In the genomic region with DNA sequence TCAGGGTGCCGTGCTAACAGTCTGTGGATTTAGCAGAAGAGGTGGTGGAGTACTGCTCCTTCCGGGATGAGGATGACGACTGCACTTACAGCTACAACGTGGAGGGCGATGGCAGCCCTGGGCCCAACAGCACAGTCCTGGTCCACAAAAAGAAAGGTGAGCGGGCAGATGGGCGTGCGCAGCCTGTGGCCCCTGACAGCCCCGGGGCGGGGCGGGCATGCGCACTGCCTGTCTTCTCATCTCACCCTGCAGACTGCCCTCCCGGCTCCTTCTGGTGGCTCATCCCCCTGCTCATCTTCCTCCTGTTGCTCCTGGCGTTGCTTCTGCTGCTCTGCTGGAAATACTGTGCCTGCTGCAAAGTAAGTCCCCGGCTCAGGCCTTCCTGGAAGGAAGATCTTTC, we compare ENCODE assay signal across 13 mouse cellular contexts. TPM values are rescaled to one million over a fixed set of nuclear protein-coding genes. Genes with fewer than 3 reads are reported as not detected.
DNase-seq lines count a peak whose midpoint lies in the region; ATAC-seq lines count a peak whose summit lies in the region.
"Had no signal": no experiment of that assay in that cellular context is flagged by ENCODE, and none has a peak within 500 bp of the region (broad histone marks: within the 10 kb centered on the region; RNA-seq: fewer than 3 reads in every experiment).

No protein-coding gene starts in this region.

- H3K27me3 ChIP-seq in heart, embryonic 16.5 days (ENCODE audit: control insufficient read depth, insufficient read depth, low read length) = peaks cover 2% of the 10 kb centered on the region; the same call in 1 of the 2 replicates
- H3K27me3 ChIP-seq in neural tube, embryonic 12.5 days (replicated peaks) = peaks cover 7% of the 10 kb centered on the region; the same call in 1 of the 2 replicates
- H3K27me3 ChIP-seq in neural tube, embryonic 15.5 days (replicated peaks) = no peaks in the 10 kb centered on the region
- peaks cover 46% of the 10 kb centered on the region for H3K27me3 ChIP-seq in limb, embryonic 10.5 days (ENCODE audit: low read depth, poor library complexity, severe bottlenecking)
- H3K27me3 ChIP-seq in stomach, embryonic 16.5 days (ENCODE audit: control insufficient read depth, insufficient read depth, low read length) = no peaks in the 10 kb centered on the region

- no peaks in the 10 kb centered on the region for H3K9me3 ChIP-seq in heart, embryonic 16.5 days (replicated peaks; ENCODE audit: control insufficient read depth, low read length)
- no peaks in the 10 kb centered on the region for H3K9me3 ChIP-seq in neural tube, embryonic 12.5 days
- no peaks in the 10 kb centered on the region for H3K9me3 ChIP-seq in neural tube, embryonic 15.5 days (replicated peaks)
- H3K9me3 ChIP-seq in limb, embryonic 10.5 days (replicated peaks) = no peaks in the 10 kb centered on the region
- H3K9me3 ChIP-seq in stomach, embryonic 16.5 days (replicated peaks; ENCODE audit: control insufficient read depth, low read length) = no peaks in the 10 kb centered on the region
- H3K9me3 ChIP-seq: G1E had no signal

- H3K9ac ChIP-seq in heart, embryonic 16.5 days (ENCODE audit: low read length) = peak overlapping the region; percentile 29; the same call in 1 of the 2 replicates
- H3K9ac ChIP-seq in neural tube, embryonic 12.5 days = no peak overlapping the region; the same call in 1 of the 2 replicates
- no peak overlapping the region for H3K9ac ChIP-seq in neural tube, embryonic 15.5 days (replicated peaks)
- H3K9ac ChIP-seq in stomach, embryonic 16.5 days (ENCODE audit: low read length) = no peak overlapping the region; the same call in 1 of the 2 replicates

- ATAC-seq in heart, embryonic 16.5 days (replicated peaks; ENCODE audit: extremely low read depth, insufficient read depth, low FRiP score) = no peak
- ATAC-seq in neural tube, embryonic 12.5 days (ENCODE audit: low FRiP score, low read depth) = no peak
- no peak for ATAC-seq in neural tube, embryonic 15.5 days (ENCODE audit: low FRiP score)
- no peak for ATAC-seq in stomach, embryonic 16.5 days (ENCODE audit: insufficient read depth, low FRiP score)
- no peak for ATAC-seq in inflammation-experienced regulatory T-cells, adult 6 months
- ATAC-seq: forebrain, embryonic 16.5 days had no signal

- no peak for DNase-seq in heart, adult 9 months (ENCODE audit: low spot score in 2 of 2)
- no peak for DNase-seq in limb, embryonic 10.5 days (ENCODE audit: low spot score)
- DNase-seq in spleen, postnatal 14 days (ENCODE audit: low spot score in 2 of 2) = no peak
- DNase-seq: adrenal gland, adult 2 months; cerebellum, adult 9-10 months; lung, postnatal 36 days had no signal

- peak overlapping the region; percentile 40 for H3K4me2 ChIP-seq in heart, embryonic 16.5 days (ENCODE audit: low read depth, low read length)
- H3K4me2 ChIP-seq in neural tube, embryonic 12.5 days (replicated peaks) = peak overlapping the region; percentile 28; the same call in 1 of the 2 replicates
- H3K4me2 ChIP-seq in neural tube, embryonic 15.5 days = no peak overlapping the region; the same call in 1 of the 2 replicates
- no peak overlapping the region for H3K4me2 ChIP-seq in stomach, embryonic 16.5 days (ENCODE audit: low read depth, low read length)

- 0 out of 2 replicates have a peak overlapping the region, but pooled peaks have one; percentile 16 for H3K4me3 ChIP-seq in heart, embryonic 16.5 days (ENCODE audit: low read length)
- no peak overlapping the region for H3K4me3 ChIP-seq in neural tube, embryonic 12.5 days
- no peak overlapping the region for H3K4me3 ChIP-seq in neural tube, embryonic 15.5 days (replicated peaks)
- H3K4me3 ChIP-seq in limb, embryonic 10.5 days = peak overlapping the region; percentile 27
- peak overlapping the region; percentile 22; the same call in 1 of the 2 replicates for H3K4me3 ChIP-seq in stomach, embryonic 16.5 days (replicated peaks; ENCODE audit: low read length)

- H3K36me3 ChIP-seq in heart, embryonic 16.5 days (ENCODE audit: control insufficient read depth, insufficient read depth) = no peaks in the 10 kb centered on the region
- no peaks in the 10 kb centered on the region for H3K36me3 ChIP-seq in neural tube, embryonic 12.5 days
- no peaks in the 10 kb centered on the region for H3K36me3 ChIP-seq in neural tube, embryonic 15.5 days
- H3K36me3 ChIP-seq in limb, embryonic 10.5 days = no peaks in the 10 kb centered on the region
- H3K36me3 ChIP-seq in stomach, embryonic 16.5 days (ENCODE audit: control insufficient read depth, insufficient read depth, low read length) = no peaks in the 10 kb centered on the region
- H3K36me3 ChIP-seq: G1E had no signal

- H3K4me1 ChIP-seq in heart, embryonic 16.5 days (ENCODE audit: control insufficient read depth, insufficient read depth, low read length) = no peaks in the 10 kb centered on the region
- H3K4me1 ChIP-seq in neural tube, embryonic 12.5 days = no peaks in the 10 kb centered on the region
- H3K4me1 ChIP-seq in neural tube, embryonic 15.5 days = no peaks in the 10 kb centered on the region
- H3K4me1 ChIP-seq in limb, embryonic 10.5 days = peaks cover 14% of the 10 kb centered on the region; the same call in 1 of the 2 replicates
- H3K4me1 ChIP-seq in stomach, embryonic 16.5 days (ENCODE audit: control insufficient read depth, insufficient read depth, low read length) = no peaks in the 10 kb centered on the region

- WGBS in heart, embryonic 16.5 days = 25% methylated on average over 15 of the region's 15 CpGs
- 36% methylated on average over 15 of the region's 15 CpGs for WGBS in neural tube, embryonic 12.5 days
- WGBS in neural tube, embryonic 15.5 days = 41% methylated on average over 15 of the region's 15 CpGs
- 32% methylated on average over 15 of the region's 15 CpGs for WGBS in limb, embryonic 10.5 days
- WGBS in stomach, embryonic 16.5 days = 38% methylated on average over 15 of the region's 15 CpGs

- no peak overlapping the region for H3K27ac ChIP-seq in heart, embryonic 16.5 days (ENCODE audit: low read length)
- H3K27ac ChIP-seq in neural tube, embryonic 12.5 days = no peak overlapping the region
- no peak overlapping the region for H3K27ac ChIP-seq in neural tube, embryonic 15.5 days (replicated peaks)
- H3K27ac ChIP-seq in limb, embryonic 10.5 days = 0 out of 2 replicates have a peak overlapping the region, but pooled peaks have one; percentile 9
- no peak overlapping the region for H3K27ac ChIP-seq in stomach, embryonic 16.5 days (ENCODE audit: low read length)

RNA-seq across cellular contexts. Expression of a gene that starts 15.2 kb away (rescaled TPM):
- 2.7 and 4.4 TPM in 2 replicates for polyA plus RNA-seq in heart, embryonic 16.5 days (2015; fragmentation: Nextera tagmentation; extraction: Ambion mirVana)
- polyA plus RNA-seq in neural tube, embryonic 12.5 days (2016; fragmentation: Nextera tagmentation; extraction: Ambion mirVana) = 0.99 and 1.4 TPM in 2 replicates
- polyA plus RNA-seq in neural tube, embryonic 15.5 days (2015; fragmentation: Nextera tagmentation; extraction: Ambion mirVana) = 2.0 and 4.9 TPM in 2 replicates
- 0.90 and 1.6 TPM in 2 replicates for polyA plus RNA-seq in limb, embryonic 10.5 days (2016; fragmentation: Nextera tagmentation; extraction: Ambion mirVana)
- polyA plus RNA-seq in stomach, embryonic 16.5 days (2015; fragmentation: Nextera tagmentation; extraction: Ambion mirVana) = 18.9 and 24.4 TPM in 2 replicates
- polyA plus RNA-seq in inflammation-experienced regulatory T-cells, adult 6 months (2017; shearing (Covaris generic)) = not detected

RNA-seq across cellular contexts. Expression of a gene that starts 22.8 kb away (rescaled TPM):
- polyA plus RNA-seq in heart, embryonic 16.5 days (2015; fragmentation: Nextera tagmentation; extraction: Ambion mirVana) = 142 and 153 TPM in 2 replicates
- polyA plus RNA-seq in neural tube, embryonic 12.5 days (2016; fragmentation: Nextera tagmentation; extraction: Ambion mirVana) = 100 and 109 TPM in 2 replicates
- polyA plus RNA-seq in neural tube, embryonic 15.5 days (2015; fragmentation: Nextera tagmentation; extraction: Ambion mirVana) = 65.9 and 98.5 TPM in 2 replicates
- 243 and 283 TPM in 2 replicates for polyA plus RNA-seq in limb, embryonic 10.5 days (2016; fragmentation: Nextera tagmentation; extraction: Ambion mirVana)
- polyA plus RNA-seq in stomach, embryonic 16.5 days (2015; fragmentation: Nextera tagmentation; extraction: Ambion mirVana) = 186 and 187 TPM in 2 replicates
- 10 to 100 TPM; 14.4 to 20.1 (median 15.9) TPM for polyA plus RNA-seq in inflammation-experienced regulatory T-cells, adult 6 months (2017; shearing (Covaris generic))

RNA-seq across cellular contexts. Expression of a gene that starts 38.1 kb away (rescaled TPM):
- 661 and 709 TPM in 2 replicates for polyA plus RNA-seq in heart, embryonic 16.5 days (2015; fragmentation: Nextera tagmentation; extraction: Ambion mirVana)
- 2,060 and 2,115 TPM in 2 replicates for polyA plus RNA-seq in neural tube, embryonic 12.5 days (2016; fragmentation: Nextera tagmentation; extraction: Ambion mirVana)
- polyA plus RNA-seq in neural tube, embryonic 15.5 days (2015; fragmentation: Nextera tagmentation; extraction: Ambion mirVana) = 1,496 and 1,502 TPM in 2 replicates
- polyA plus RNA-seq in limb, embryonic 10.5 days (2016; fragmentation: Nextera tagmentation; extraction: Ambion mirVana) = 1,754 and 1,985 TPM in 2 replicates
- 1,496 and 1,592 TPM in 2 replicates for polyA plus RNA-seq in stomach, embryonic 16.5 days (2015; fragmentation: Nextera tagmentation; extraction: Ambion mirVana)
- polyA plus RNA-seq in inflammation-experienced regulatory T-cells, adult 6 months (2017; shearing (Covaris generic)) = 1,000 to 10,000 TPM; 1,545 to 2,086 (median 2,075) TPM

RNA-seq across cellular contexts. Expression of a gene that starts 40.4 kb away (rescaled TPM):
- 22.7 and 23.2 TPM in 2 replicates for polyA plus RNA-seq in heart, embryonic 16.5 days (2015; fragmentation: Nextera tagmentation; extraction: Ambion mirVana)
- polyA plus RNA-seq in neural tube, embryonic 12.5 days (2016; fragmentation: Nextera tagmentation; extraction: Ambion mirVana) = 47.9 and 48.6 TPM in 2 replicates
- 31.6 and 33.5 TPM in 2 replicates for polyA plus RNA-seq in neural tube, embryonic 15.5 days (2015; fragmentation: Nextera tagmentation; extraction: Ambion mirVana)
- polyA plus RNA-seq in limb, embryonic 10.5 days (2016; fragmentation: Nextera tagmentation; extraction: Ambion mirVana) = 46.1 and 53.2 TPM in 2 replicates
- polyA plus RNA-seq in stomach, embryonic 16.5 days (2015; fragmentation: Nextera tagmentation; extraction: Ambion mirVana) = 26.4 and 26.9 TPM in 2 replicates
- polyA plus RNA-seq in inflammation-experienced regulatory T-cells, adult 6 months (2017; shearing (Covaris generic)) = 10 to 100 TPM; 10.1 to 14.6 (median 12.7) TPM

RNA-seq across cellular contexts. Expression of a gene that starts 56.4 kb away (rescaled TPM):
- polyA plus RNA-seq in heart, embryonic 16.5 days (2015; fragmentation: Nextera tagmentation; extraction: Ambion mirVana) = 13.2 and 13.6 TPM in 2 replicates
- polyA plus RNA-seq in neural tube, embryonic 12.5 days (2016; fragmentation: Nextera tagmentation; extraction: Ambion mirVana) = 24.2 and 30.2 TPM in 2 replicates
- polyA plus RNA-seq in neural tube, embryonic 15.5 days (2015; fragmentation: Nextera tagmentation; extraction: Ambion mirVana) = 19.7 and 22.0 TPM in 2 replicates
- polyA plus RNA-seq in limb, embryonic 10.5 days (2016; fragmentation: Nextera tagmentation; extraction: Ambion mirVana) = 30.4 and 34.6 TPM in 2 replicates
- polyA plus RNA-seq in stomach, embryonic 16.5 days (2015; fragmentation: Nextera tagmentation; extraction: Ambion mirVana) = 19.5 and 19.7 TPM in 2 replicates
- 10 to 100 TPM; 18.2 to 30.3 (median 23.7) TPM for polyA plus RNA-seq in inflammation-experienced regulatory T-cells, adult 6 months (2017; shearing (Covaris generic))

Comparison
In these comparisons a context has a peak if more than half of its experiments do, and no peak if none do; other contexts are left out.
1. H3K4me2 ChIP-seq: peak in heart, embryonic 16.5 days (single experiment) and neural tube, embryonic 12.5 days (single experiment); none in neural tube, embryonic 15.5 days (single experiment) and stomach, embryonic 16.5 days (single experiment).
2. H3K4me3 ChIP-seq: peak in heart, embryonic 16.5 days (single experiment), limb, embryonic 10.5 days (single experiment) and stomach, embryonic 16.5 days (single experiment); none in neural tube, embryonic 12.5 days (single experiment) and neural tube, embryonic 15.5 days (single experiment).